Mouse (Mus musculus): Measurements from ENCODE around the gene Ercc6. TPM values are rescaled to one million over a fixed set of nuclear protein-coding genes. Genes with fewer than 3 reads are reported as not detected.

Gene Ercc6
- polyA plus RNA-seq, 1 experiment from 2014 or later: 19.0 TPM

DNA sequence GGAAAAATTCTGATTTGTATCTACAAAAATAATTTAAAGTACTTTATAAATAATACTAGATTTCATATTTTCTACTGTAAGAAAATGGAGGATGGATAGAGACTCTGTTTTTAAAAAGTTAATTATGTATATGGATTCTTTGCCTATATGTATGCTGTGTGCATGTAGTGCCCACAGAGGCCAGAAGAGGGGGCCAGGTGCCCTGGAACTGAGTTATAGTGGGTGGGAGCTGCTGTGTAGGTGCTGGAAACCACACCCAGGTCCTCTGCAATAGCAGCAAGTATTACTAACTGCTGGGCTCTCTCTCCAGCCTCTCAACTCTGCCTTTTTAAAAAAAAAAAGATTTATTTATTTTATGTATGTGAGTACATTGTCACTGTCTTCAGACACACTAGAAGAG is 29.8 kb downstream of the Ercc6 start:
- peaks cover 16% of the 10 kb centered on the region for H3K36me3 ChIP-seq
- no peak overlapping the region for H3K4me2 ChIP-seq
- no peak overlapping the region for H3K4me3 ChIP-seq
- no peak for ATAC-seq (ENCODE audit: insufficient number of reproducible peaks, low FRiP score, low TSS enrichment, low read depth)
- no peak overlapping the region for H3K27ac ChIP-seq
- H3K27me3 ChIP-seq: no peaks in the 10 kb centered on the region
- H3K9ac ChIP-seq: no peak overlapping the region
- H3K9me3 ChIP-seq: no peaks in the 10 kb centered on the region
- H3K4me1 ChIP-seq: 0 out of 2 replicates have a peak, but pooled peaks cover 4% of the 10 kb centered on the region

- Histone ChIP-seq H3K27ac (no peak overlapping the region), H3K9ac (no peak overlapping the region), H3K36me3 (peaks cover 16% of the 10 kb centered on the region), H3K4me3 (no peak overlapping the region), H3K4me2 (no peak overlapping the region), H3K27me3 (no peaks in the 10 kb centered on the region), H3K9me3 (no peaks in the 10 kb centered on the region), H3K4me1 (0 out of 2 replicates have a peak, but pooled peaks cover 2% of the 10 kb centered on the region)
- ATAC-seq (ENCODE audit: insufficient number of reproducible peaks, low FRiP score, low TSS enrichment, low read depth): no peak
- 27% methylated on average over 5 of the region's 5 CpGs for WGBS
Observed at GRCm38 (mm10) chr14:32546676-32547075, 33.4 kb downstream of the Ercc6 start.

DNA sequence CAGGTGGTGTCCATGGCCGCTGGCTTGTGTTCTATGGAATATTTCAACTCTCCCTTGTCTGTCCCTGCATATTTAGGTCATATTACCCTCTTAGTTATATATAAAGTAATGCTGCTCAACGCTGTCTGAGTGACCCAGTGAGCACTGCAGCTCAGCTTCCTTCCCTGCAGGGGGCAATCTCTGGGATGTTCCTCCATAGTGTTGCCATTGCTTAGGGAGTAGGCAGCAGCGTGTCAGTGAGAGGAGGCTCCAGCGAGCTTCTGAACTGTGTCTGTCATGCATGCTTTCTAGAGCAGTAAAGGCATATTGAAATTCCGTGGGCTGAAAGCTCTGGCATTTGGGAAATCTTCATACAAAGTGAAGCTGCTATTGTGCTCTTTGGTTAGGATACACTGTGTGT is 38.5 kb downstream of the Ercc6 start:
- peaks cover 21% of the 10 kb centered on the region for H3K36me3 ChIP-seq
- no peaks in the 10 kb centered on the region for H3K9me3 ChIP-seq
- H3K9ac ChIP-seq: no peak overlapping the region
- no peak overlapping the region for H3K4me3 ChIP-seq
- H3K4me1 ChIP-seq: no peaks in the 10 kb centered on the region
- ATAC-seq (ENCODE audit: insufficient number of reproducible peaks, low FRiP score, low TSS enrichment, low read depth): no peak
- no peak overlapping the region for H3K4me2 ChIP-seq
- 77% methylated on average over 5 of the region's 5 CpGs for WGBS
- H3K27me3 ChIP-seq: no peaks in the 10 kb centered on the region
- H3K27ac ChIP-seq: no peak overlapping the region

GRCm38 (mm10) chr14:32553198-32553903 is 40.0 kb downstream of the Ercc6 start:
- WGBS: 73% methylated on average over 10 of the region's 10 CpGs
- Histone ChIP-seq H3K9me3 (no peaks in the 10 kb centered on the region), H3K27me3 (no peaks in the 10 kb centered on the region), H3K4me3 (no peak overlapping the region), H3K36me3 (peaks cover 30% of the 10 kb centered on the region), H3K4me2 (no peak overlapping the region), H3K27ac (no peak overlapping the region), H3K4me1 (no peaks in the 10 kb centered on the region), H3K9ac (no peak overlapping the region)
- no peak for ATAC-seq (ENCODE audit: insufficient number of reproducible peaks, low FRiP score, low TSS enrichment, low read depth)

- Histone ChIP-seq H3K4me1 (no peaks in the 10 kb centered on the region), H3K4me3 (no peak overlapping the region), H3K4me2 (no peak overlapping the region), H3K27me3 (no peaks in the 10 kb centered on the region), H3K36me3 (peaks cover 36% of the 10 kb centered on the region), H3K9me3 (no peaks in the 10 kb centered on the region), H3K9ac (no peak overlapping the region), H3K27ac (no peak overlapping the region)
- no peak for ATAC-seq (ENCODE audit: insufficient number of reproducible peaks, low FRiP score, low TSS enrichment, low read depth)
- WGBS: 28% methylated on average over 8 of the region's 8 CpGs
Observed at GRCm38 (mm10) chr14:32554860-32555526, 41.7 kb downstream of the Ercc6 start.

GRCm38 (mm10) chr14:32561428-32561827 is 48.1 kb downstream of the Ercc6 start:
- WGBS: 91% methylated on average over 3 of the region's 3 CpGs
- Histone ChIP-seq H3K4me2 (no peak overlapping the region), H3K27me3 (no peaks in the 10 kb centered on the region), H3K9ac (no peak overlapping the region), H3K4me1 (no peaks in the 10 kb centered on the region), H3K36me3 (peaks cover 74% of the 10 kb centered on the region), H3K27ac (no peak overlapping the region), H3K9me3 (no peaks in the 10 kb centered on the region), H3K4me3 (no peak overlapping the region)
- ATAC-seq (ENCODE audit: insufficient number of reproducible peaks, low FRiP score, low TSS enrichment, low read depth): no peak

GRCm38 (mm10) chr14:32563661-32564060 is 50.3 kb downstream of the Ercc6 start:
- Histone ChIP-seq H3K4me3 (no peak overlapping the region), H3K4me1 (no peaks in the 10 kb centered on the region), H3K4me2 (no peak overlapping the region), H3K36me3 (peaks cover 82% of the 10 kb centered on the region), H3K27ac (no peak overlapping the region), H3K27me3 (no peaks in the 10 kb centered on the region), H3K9me3 (no peaks in the 10 kb centered on the region), H3K9ac (no peak overlapping the region)
- 92% methylated on average over 6 of the region's 6 CpGs for WGBS
- ATAC-seq (ENCODE audit: insufficient number of reproducible peaks, low FRiP score, low TSS enrichment, low read depth): no peak

GRCm38 (mm10) chr14:32572519-32572918 is 59.2 kb downstream of the Ercc6 start:
- WGBS: 65% methylated on average over 8 of the region's 8 CpGs
- H3K4me3 ChIP-seq: no peak overlapping the region
- ATAC-seq (ENCODE audit: insufficient number of reproducible peaks, low FRiP score, low TSS enrichment, low read depth): no peak

GRCm38 (mm10) chr14:32578420-32578819 is 65.1 kb downstream of the Ercc6 start:
- Histone ChIP-seq H3K36me3 (peaks cover 37% of the 10 kb centered on the region), H3K9ac (no peak overlapping the region), H3K4me1 (no peaks in the 10 kb centered on the region), H3K27me3 (no peaks in the 10 kb centered on the region), H3K4me3 (no peak overlapping the region), H3K27ac (no peak overlapping the region), H3K9me3 (no peaks in the 10 kb centered on the region), H3K4me2 (no peak overlapping the region)
- no peak for ATAC-seq (ENCODE audit: insufficient number of reproducible peaks, low FRiP score, low TSS enrichment, low read depth)
- 91% methylated on average over 2 of the region's 2 CpGs for WGBS

More at GRCm38 (mm10) chr14:32572519-32572918, 59.2 kb downstream of the Ercc6 start:
- Histone ChIP-seq H3K27ac (no peak overlapping the region), H3K36me3 (peaks cover 73% of the 10 kb centered on the region), H3K4me2 (no peak overlapping the region), H3K27me3 (no peaks in the 10 kb centered on the region), H3K9me3 (no peaks in the 10 kb centered on the region), H3K4me1 (no peaks in the 10 kb centered on the region), H3K9ac (no peak overlapping the region)

- H3K9ac ChIP-seq: no peak overlapping the region
- H3K27ac ChIP-seq: no peak overlapping the region
- H3K9me3 ChIP-seq: no peaks in the 10 kb centered on the region
- 91% methylated on average over 9 of the region's 9 CpGs for WGBS
- peaks cover 8% of the 10 kb centered on the region; the same call in 1 of the 2 replicates for H3K27me3 ChIP-seq
- ATAC-seq (ENCODE audit: insufficient number of reproducible peaks, low FRiP score, low TSS enrichment, low read depth): no peak
- no peaks in the 10 kb centered on the region for H3K4me1 ChIP-seq
- no peaks in the 10 kb centered on the region; the same call in 1 of the 2 replicates for H3K36me3 ChIP-seq
- H3K4me3 ChIP-seq: no peak overlapping the region
- H3K4me2 ChIP-seq: no peak overlapping the region
Observed at GRCm38 (mm10) chr14:32583696-32584095, 70.4 kb downstream of the Ercc6 start.

DNA sequence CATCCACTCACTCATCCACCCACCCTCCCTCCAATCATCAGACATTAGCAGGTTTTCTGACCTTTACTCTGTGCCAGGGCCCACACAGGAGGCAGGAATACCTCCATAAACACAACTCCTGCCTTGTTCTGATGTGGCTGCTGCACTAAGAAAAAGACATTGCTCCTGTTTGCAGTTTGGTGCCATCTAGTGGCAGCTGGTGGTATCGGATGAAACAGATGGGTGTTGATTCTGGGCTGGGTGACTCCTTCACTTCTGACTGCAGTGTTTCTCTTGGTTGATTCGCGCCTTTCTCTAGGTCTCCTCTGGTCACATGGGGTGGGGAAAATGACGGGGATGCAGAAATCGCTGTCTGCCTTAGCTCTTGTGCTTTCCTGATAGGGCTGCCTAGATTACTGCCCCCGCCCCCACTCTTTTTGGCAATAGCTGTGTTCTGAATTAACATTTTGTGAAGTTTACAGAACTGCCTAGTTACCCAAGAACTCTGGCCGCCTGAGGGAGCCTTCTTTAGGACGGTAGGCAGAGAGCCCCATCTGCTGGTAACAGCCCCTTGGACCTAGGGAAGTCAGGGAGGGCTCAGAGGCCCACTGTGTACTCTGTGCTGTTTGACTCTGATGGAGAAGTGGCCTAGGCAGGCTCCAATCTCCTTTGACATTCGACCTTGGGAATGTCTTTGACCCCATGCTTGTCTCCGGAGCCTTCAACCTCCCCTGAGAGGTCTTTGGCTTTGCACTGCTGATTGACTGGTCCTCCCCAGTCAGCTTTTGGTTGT is 73.9 kb downstream of the Ercc6 start:
- no peak overlapping the region for H3K9ac ChIP-seq
- H3K27me3 ChIP-seq: peaks cover 18% of the 10 kb centered on the region
- no peaks in the 10 kb centered on the region for H3K9me3 ChIP-seq
- no peak overlapping the region for H3K4me2 ChIP-seq
- no peak for ATAC-seq (ENCODE audit: insufficient number of reproducible peaks, low FRiP score, low TSS enrichment, low read depth)
- H3K4me1 ChIP-seq: no peaks in the 10 kb centered on the region
- WGBS: 15% methylated on average over 10 of the region's 10 CpGs
- no peak overlapping the region for H3K4me3 ChIP-seq
- no peaks in the 10 kb centered on the region for H3K36me3 ChIP-seq
- H3K27ac ChIP-seq: no peak overlapping the region

DNA sequence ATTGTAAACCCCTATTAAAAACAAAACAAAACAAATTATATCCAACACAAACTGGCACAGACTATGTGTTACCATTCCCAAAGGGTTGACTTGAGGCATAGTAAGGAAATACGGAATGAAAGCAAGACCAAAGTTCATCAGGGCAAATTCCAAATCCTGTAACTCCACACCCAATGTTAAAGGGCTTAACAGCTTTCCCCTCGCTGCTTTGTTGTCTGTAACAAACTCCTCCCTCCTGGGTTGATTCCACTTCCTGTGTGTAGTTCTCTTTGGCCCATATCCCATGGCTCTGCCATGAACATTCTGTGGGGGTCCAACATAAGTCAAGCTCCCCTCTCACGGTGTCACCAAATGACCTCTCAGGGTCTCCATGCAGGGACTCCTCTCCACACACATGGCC is 77.1 kb downstream of the Ercc6 start:
- peaks cover 47% of the 10 kb centered on the region for H3K27me3 ChIP-seq
- no peak overlapping the region for H3K9ac ChIP-seq
- H3K9me3 ChIP-seq: no peaks in the 10 kb centered on the region
- H3K4me3 ChIP-seq: no peak overlapping the region
- WGBS: 48% methylated on average over 3 of the region's 3 CpGs
- H3K36me3 ChIP-seq: no peaks in the 10 kb centered on the region
- no peak overlapping the region for H3K4me2 ChIP-seq
- no peak overlapping the region for H3K27ac ChIP-seq
- ATAC-seq (ENCODE audit: insufficient number of reproducible peaks, low FRiP score, low TSS enrichment, low read depth): no peak
- H3K4me1 ChIP-seq: no peaks in the 10 kb centered on the region
